Mouse (Mus musculus): ENCODE results near the gene Nwd2.

GRCm38 (mm10) chr5:63827415-63828053 lies 178.6 kb downstream of the Nwd2 start:
- TF ChIP-seq CTCF (conservative IDR thresholded peaks at IDR 0.05; ENCODE audit: low read length) (no peak), NANOG (IDR thresholded peaks at IDR 0.05; ENCODE audit: borderline replicate concordance, low read length) (no peak)
